Mouse (Mus musculus): ENCODE measurements around the gene Rasgef1b. TPM values are rescaled to one million over a fixed set of nuclear protein-coding genes. Genes with fewer than 3 reads are reported as not detected.

The Rasgef1b gene
- total RNA-seq, 2 experiments from 2014 or later, result 0.46 to 3.2 TPM

GRCm38 (mm10) chr5:99214400-99214799, 514.5 kb downstream of the Rasgef1b start:
- no peak for ATAC-seq (replicated peaks; ENCODE audit: low FRiP score, low TSS enrichment, poor library complexity, severe bottlenecking)

DNA sequence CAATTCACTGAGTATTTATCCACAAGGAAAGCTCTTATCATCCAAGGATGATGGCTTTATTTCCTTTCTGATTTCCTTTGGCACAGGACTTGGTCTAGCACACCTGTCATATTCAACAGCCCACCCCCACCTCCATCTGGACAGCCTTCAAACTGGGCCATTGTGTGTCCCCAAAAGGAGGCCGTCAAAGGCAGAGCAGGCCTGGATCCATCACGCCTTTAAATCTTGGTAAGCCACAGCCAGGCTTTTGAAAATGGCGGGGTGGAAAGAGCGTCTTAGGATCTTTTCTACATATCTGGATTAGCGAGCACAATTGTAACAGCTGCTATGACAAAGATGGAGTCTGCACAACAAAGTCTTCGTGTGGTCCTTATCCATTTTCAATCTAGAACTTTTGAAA, 515.7 kb downstream of the Rasgef1b start:
- no peak for ATAC-seq (replicated peaks; ENCODE audit: low FRiP score, low TSS enrichment, poor library complexity, severe bottlenecking)

GRCm38 (mm10) chr5:99203475-99203874, 525.4 kb downstream of the Rasgef1b start:
- ATAC-seq (replicated peaks; ENCODE audit: low FRiP score, low TSS enrichment, poor library complexity, severe bottlenecking), result no peak

- ATAC-seq (replicated peaks; ENCODE audit: low FRiP score, low TSS enrichment, poor library complexity, severe bottlenecking), result peak; percentile 68
These were observed 526.6 kb downstream of the Rasgef1b start for GRCm38 (mm10) chr5:99202074-99202837.

GRCm38 (mm10) chr5:99195436-99195835, 533.4 kb downstream of the Rasgef1b start:
- no peak for ATAC-seq (replicated peaks; ENCODE audit: low FRiP score, low TSS enrichment, poor library complexity, severe bottlenecking)

- ATAC-seq (replicated peaks; ENCODE audit: low FRiP score, low TSS enrichment, poor library complexity, severe bottlenecking), result no peak
These were observed 537.7 kb downstream of the Rasgef1b start for GRCm38 (mm10) chr5:99190941-99191800.

DNA sequence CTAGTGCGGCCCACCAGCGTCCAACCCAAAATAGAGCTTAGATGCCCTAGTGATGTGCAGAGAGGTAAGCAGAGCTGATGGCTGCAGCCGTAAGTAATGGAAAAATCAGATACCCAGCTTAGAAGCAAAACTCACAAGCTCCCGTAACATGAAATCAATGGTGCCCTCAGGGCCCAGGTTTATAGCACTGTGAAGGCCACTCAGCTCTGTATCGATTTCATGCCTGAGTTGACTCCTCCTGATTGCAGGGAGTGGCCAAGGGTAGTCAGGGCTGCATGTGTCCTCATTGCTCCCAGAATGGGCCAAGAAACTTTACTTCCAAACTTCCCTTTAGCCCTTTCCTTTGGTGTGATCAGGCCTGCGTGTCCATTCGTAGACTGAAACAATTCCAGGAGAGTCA, 545.2 kb downstream of the Rasgef1b start:
- no peak for ATAC-seq (replicated peaks; ENCODE audit: low FRiP score, low TSS enrichment, poor library complexity, severe bottlenecking)

GRCm38 (mm10) chr5:99174608-99175385, 554.1 kb downstream of the Rasgef1b start:
- no peak for ATAC-seq (replicated peaks; ENCODE audit: low FRiP score, low TSS enrichment, poor library complexity, severe bottlenecking)

DNA sequence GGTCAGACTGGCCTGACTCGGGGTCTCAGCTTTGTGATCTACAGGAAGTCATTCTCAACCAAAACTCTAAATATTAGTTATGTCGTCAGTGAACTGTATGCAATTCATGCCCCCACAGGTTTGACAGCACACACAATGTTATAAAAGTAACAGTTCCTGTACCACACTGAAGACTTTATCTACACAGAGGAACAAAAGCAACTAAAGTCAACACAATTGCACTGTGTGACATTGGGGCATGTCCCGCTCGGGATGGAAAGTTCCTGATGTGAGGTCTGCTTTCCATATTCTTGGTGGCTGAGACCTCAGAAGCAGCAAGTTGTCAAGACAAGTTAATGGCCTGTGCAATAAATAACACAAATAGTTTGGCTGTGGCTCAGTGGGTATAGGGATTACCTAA, 559.0 kb downstream of the Rasgef1b start:
- ATAC-seq (replicated peaks; ENCODE audit: low FRiP score, low TSS enrichment, poor library complexity, severe bottlenecking), result no peak

- no peak for ATAC-seq (replicated peaks; ENCODE audit: low FRiP score, low TSS enrichment, poor library complexity, severe bottlenecking)
These were observed 561.1 kb downstream of the Rasgef1b start for GRCm38 (mm10) chr5:99167767-99168166.

Other genes starting within 250 kb of the Rasgef1b start
- gene Vamp9, start 177.2 kb upstream of the Rasgef1b start, total RNA-seq (2014; fragmentation: Nextera tagmentation), result not detected in 2 replicates
- gene Vamp9, start 177.2 kb upstream of the Rasgef1b start, total RNA-seq (2017), result not detected in 2 replicates
- gene Hnrnpd, start 249.9 kb upstream of the Rasgef1b start, total RNA-seq (2014; fragmentation: Nextera tagmentation), result 420 and 448 TPM in 2 replicates
- gene Hnrnpd, start 249.9 kb upstream of the Rasgef1b start, total RNA-seq (2017), result 177 and 197 TPM in 2 replicates
- 2.8 TPM in 1 of 2 replicates, not detected in the other for gene 4930524J08Rik, start 250.0 kb upstream of the Rasgef1b start, total RNA-seq (2014; fragmentation: Nextera tagmentation)
- gene 4930524J08Rik, start 250.0 kb upstream of the Rasgef1b start, total RNA-seq (2017), result 6.2 TPM in 1 of 2 replicates, not detected in the other